Mouse (Mus musculus): Measurements from ENCODE around the gene Mcm9.
"Not testable (repeated sequence)": the region's sequence is repeated elsewhere in the genome, so short reads cannot be mapped to it uniquely, and the experiment has no call there.

Gene Mcm9

DNA sequence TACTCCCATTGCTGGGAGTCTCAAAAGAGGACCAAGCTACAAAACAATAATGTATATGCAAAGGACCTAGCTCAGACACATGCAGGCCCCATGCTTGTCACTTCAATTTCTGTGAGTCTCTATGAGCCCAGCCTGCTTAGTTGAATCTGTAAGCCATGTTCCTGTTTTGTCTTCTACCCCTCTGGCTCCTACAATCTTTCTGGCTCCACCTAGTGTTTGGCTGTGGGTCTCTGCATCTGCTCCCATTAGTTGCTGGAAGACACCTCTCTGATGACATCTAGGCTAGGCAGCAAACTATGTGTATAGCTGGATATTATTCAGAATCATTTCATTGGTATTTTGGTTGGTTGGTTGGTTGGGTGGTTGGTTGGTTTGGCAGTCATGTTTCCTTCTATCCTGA is 130.7 kb downstream of the Mcm9 start:
- DNase-seq (ENCODE audit: extremely low spot score): no peak

DNA sequence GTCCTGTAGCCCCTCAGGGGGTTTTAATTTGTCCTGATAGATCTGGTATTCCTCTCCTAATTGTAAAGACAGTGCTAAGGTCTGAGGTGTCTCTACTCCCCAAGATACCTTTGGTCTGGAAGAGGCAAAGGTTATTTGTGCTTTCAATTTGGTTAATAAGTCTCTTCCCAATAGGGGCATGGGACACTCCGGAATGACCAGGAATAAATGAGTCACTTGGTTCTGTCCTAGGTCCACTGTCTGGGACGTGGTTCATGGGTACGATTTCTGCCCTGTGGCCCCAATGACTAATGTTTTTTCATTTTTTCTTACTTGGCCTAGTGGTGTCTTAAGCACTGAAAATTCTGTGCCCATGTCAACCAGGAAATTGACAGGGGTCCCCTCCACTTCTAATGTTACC is 134.9 kb downstream of the Mcm9 start:
- not testable (repeated sequence) for DNase-seq (ENCODE audit: extremely low spot score)

DNA sequence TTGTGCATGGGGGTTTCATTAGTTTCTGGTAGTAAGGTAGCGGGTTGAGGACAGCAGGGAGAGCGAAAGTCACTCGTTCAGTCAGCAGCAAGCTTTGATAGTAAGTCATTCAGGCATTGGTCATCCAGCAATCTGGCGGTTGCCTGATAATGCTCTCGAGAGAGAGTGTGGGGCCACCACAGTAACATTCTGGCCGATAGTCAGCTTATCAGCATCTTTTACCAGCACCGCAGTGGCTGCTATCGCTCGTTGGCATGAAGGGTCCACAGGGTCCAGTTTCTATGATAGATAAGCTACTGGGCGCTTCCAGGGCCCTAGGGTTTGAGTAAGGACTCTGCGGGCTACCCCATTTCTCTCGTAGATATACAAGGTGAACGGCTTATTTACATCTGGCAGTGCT is 136.3 kb downstream of the Mcm9 start:
- DNase-seq (ENCODE audit: extremely low spot score): no peak
